In genomic region chr1:35366559-35366958, GRCm38 (mm10) we compare ENCODE assay signal across 31 mouse cellular contexts.
"Had no signal": no experiment of that assay in that cellular context is flagged by ENCODE, and none has a peak within 500 bp of the region (broad histone marks: within the 10 kb centered on the region; RNA-seq: fewer than 3 reads in every experiment).

No protein-coding gene starts in this region.

- H3K27ac ChIP-seq: limb, embryonic 10.5 days; limb, embryonic 12.5 days; limb, embryonic 13.5 days; limb, embryonic 15.5 days; liver, embryonic 12.5 days; liver, embryonic 13.5 days; liver, embryonic 14.5 days; liver, embryonic 15.5 days; lung, embryonic 15.5 days; macrophage; midbrain, embryonic 10.5 days; midbrain, embryonic 12.5 days; midbrain, embryonic 13.5 days; midbrain, embryonic 15.5 days had no signal

- H3K4me1 ChIP-seq: limb, embryonic 10.5 days; limb, embryonic 12.5 days; limb, embryonic 13.5 days; limb, embryonic 15.5 days; liver, embryonic 12.5 days; liver, embryonic 13.5 days; liver, embryonic 15.5 days; lung, embryonic 15.5 days; megakaryocyte, embryonic 14.5 days; midbrain, embryonic 10.5 days; midbrain, embryonic 12.5 days; midbrain, embryonic 13.5 days; midbrain, embryonic 15.5 days had no signal

- H3K27me3 ChIP-seq: limb, embryonic 12.5 days; limb, embryonic 13.5 days; limb, embryonic 15.5 days; liver, embryonic 12.5 days; liver, embryonic 13.5 days; liver, embryonic 15.5 days; lung, embryonic 15.5 days; megakaryocyte, embryonic 14.5 days; midbrain, embryonic 12.5 days; midbrain, embryonic 13.5 days; midbrain, embryonic 15.5 days had no signal

- ATAC-seq: liver, embryonic 12.5 days; liver, postnatal 0 days; lung, postnatal 0 days; midbrain, embryonic 13.5 days; midbrain, embryonic 15.5 days; midbrain, embryonic 16.5 days had no signal

- H3K4me3 ChIP-seq: limb, embryonic 10.5 days; limb, embryonic 12.5 days; limb, embryonic 13.5 days; limb, embryonic 15.5 days; liver, embryonic 12.5 days; liver, embryonic 13.5 days; liver, embryonic 15.5 days; lung, embryonic 15.5 days; megakaryocyte, embryonic 14.5 days; midbrain, embryonic 10.5 days; midbrain, embryonic 12.5 days; midbrain, embryonic 13.5 days; midbrain, embryonic 15.5 days; myocyte had no signal

- DNase-seq: left cerebral cortex, postnatal 4 days; liver; liver, embryonic 13.5 days; liver, postnatal 0 days; lung, adult 18-20 months; lung, adult 2 months; lung, embryonic 14.5 days; lung, postnatal 10 days; lung, postnatal 14 days; lung, postnatal 36 days; lung, postnatal 4 days; midbrain, embryonic 14.5 days had no signal

- H3K9me3 ChIP-seq: limb, embryonic 10.5 days; limb, embryonic 12.5 days; limb, embryonic 13.5 days; limb, embryonic 15.5 days; liver, embryonic 12.5 days; liver, embryonic 13.5 days; liver, embryonic 15.5 days; lung, embryonic 15.5 days; midbrain, embryonic 12.5 days; midbrain, embryonic 13.5 days; midbrain, embryonic 15.5 days had no signal

- H3K4me2 ChIP-seq: limb, embryonic 12.5 days; limb, embryonic 13.5 days; limb, embryonic 15.5 days; liver, embryonic 11.5 days; liver, embryonic 12.5 days; liver, embryonic 13.5 days; liver, embryonic 15.5 days; lung, embryonic 14.5 days; lung, embryonic 15.5 days; midbrain, embryonic 11.5 days; midbrain, embryonic 12.5 days; midbrain, embryonic 13.5 days; midbrain, embryonic 15.5 days had no signal

- H3K9ac ChIP-seq: limb, embryonic 12.5 days; limb, embryonic 13.5 days; limb, embryonic 15.5 days; liver, embryonic 12.5 days; liver, embryonic 13.5 days; liver, embryonic 14.5 days; liver, embryonic 15.5 days; liver, postnatal 0 days; lung, embryonic 14.5 days; lung, embryonic 15.5 days; midbrain, embryonic 12.5 days; midbrain, embryonic 13.5 days; midbrain, embryonic 15.5 days had no signal

- H3K36me3 ChIP-seq: limb, embryonic 10.5 days; limb, embryonic 12.5 days; limb, embryonic 13.5 days; limb, embryonic 15.5 days; liver, embryonic 12.5 days; liver, embryonic 13.5 days; liver, embryonic 15.5 days; lung, embryonic 15.5 days; midbrain, embryonic 10.5 days; midbrain, embryonic 12.5 days; midbrain, embryonic 13.5 days; midbrain, embryonic 15.5 days had no signal
